Comparison of ENCODE assay signal across 23 mouse cellular contexts in genomic region chr10:125607787-125608617, GRCm38 (mm10).
DNase-seq lines count a peak whose midpoint lies in the region; ATAC-seq lines count a peak whose summit lies in the region.
"Had no signal": no experiment of that assay in that cellular context is flagged by ENCODE, and none has a peak within 500 bp of the region (broad histone marks: within the 10 kb centered on the region; RNA-seq: fewer than 3 reads in every experiment).

No protein-coding gene starts in this region.

- H3K4me3 ChIP-seq in forebrain, embryonic 11.5 days (ENCODE audit: low read depth, low read length) = no peak overlapping the region
- no peak overlapping the region for H3K4me3 ChIP-seq in forebrain, embryonic 14.5 days (ENCODE audit: low read depth, low read length)
- H3K4me3 ChIP-seq in hindbrain, embryonic 15.5 days = no peak overlapping the region
- H3K4me3 ChIP-seq in midbrain, embryonic 16.5 days (ENCODE audit: low read depth, low read length) = no peak overlapping the region
- H3K4me3 ChIP-seq: limb, embryonic 10.5 days; megakaryocyte, embryonic 14.5 days; myocyte had no signal

- no peaks in the 10 kb centered on the region for H3K9me3 ChIP-seq in forebrain, embryonic 11.5 days (ENCODE audit: control insufficient read depth, low read length)
- H3K9me3 ChIP-seq in forebrain, embryonic 14.5 days (replicated peaks; ENCODE audit: control insufficient read depth, low read length) = no peaks in the 10 kb centered on the region
- no peaks in the 10 kb centered on the region for H3K9me3 ChIP-seq in hindbrain, embryonic 15.5 days
- no peaks in the 10 kb centered on the region for H3K9me3 ChIP-seq in midbrain, embryonic 16.5 days (replicated peaks; ENCODE audit: control insufficient read depth, low read length, poor library complexity, severe bottlenecking)
- H3K9me3 ChIP-seq: limb, embryonic 10.5 days had no signal

- no peaks in the 10 kb centered on the region; the same call in 1 of the 2 replicates for H3K4me1 ChIP-seq in forebrain, embryonic 11.5 days (replicated peaks; ENCODE audit: control insufficient read depth, insufficient read depth, low read length)
- H3K4me1 ChIP-seq in forebrain, embryonic 14.5 days (ENCODE audit: control insufficient read depth, insufficient read depth, low read length) = peaks cover 5% of the 10 kb centered on the region; the same call in 1 of the 2 replicates
- no peaks in the 10 kb centered on the region; the same call in 1 of the 2 replicates for H3K4me1 ChIP-seq in hindbrain, embryonic 15.5 days (replicated peaks)
- peaks cover 8% of the 10 kb centered on the region for H3K4me1 ChIP-seq in midbrain, embryonic 16.5 days (ENCODE audit: control insufficient read depth, insufficient read depth, low read length)
- H3K4me1 ChIP-seq: megakaryocyte, embryonic 14.5 days had no signal

- H3K36me3 ChIP-seq in forebrain, embryonic 11.5 days (ENCODE audit: control insufficient read depth, insufficient read depth, low read length) = no peaks in the 10 kb centered on the region
- no peaks in the 10 kb centered on the region for H3K36me3 ChIP-seq in forebrain, embryonic 14.5 days (ENCODE audit: control insufficient read depth, insufficient read depth, low read length)
- H3K36me3 ChIP-seq in hindbrain, embryonic 15.5 days = no peaks in the 10 kb centered on the region
- no peaks in the 10 kb centered on the region for H3K36me3 ChIP-seq in midbrain, embryonic 16.5 days (ENCODE audit: control insufficient read depth, insufficient read depth, low read length)
- H3K36me3 ChIP-seq: limb, embryonic 10.5 days had no signal

- peak; percentile 74 for ATAC-seq in forebrain, embryonic 11.5 days (replicated peaks; ENCODE audit: low FRiP score)
- peak; percentile 88 for ATAC-seq in forebrain, embryonic 14.5 days
- peak; percentile 23; the same call in 1 of the 2 replicates for ATAC-seq in hindbrain, embryonic 15.5 days (ENCODE audit: low FRiP score, low read depth)
- peak; percentile 89 for ATAC-seq in midbrain, embryonic 16.5 days
- ATAC-seq: inflammation-experienced regulatory T-cells, adult 6 months; liver, postnatal 0 days had no signal

- 55% methylated on average over 10 of the region's 10 CpGs for WGBS in forebrain, embryonic 11.5 days
- 19% methylated on average over 10 of the region's 10 CpGs for WGBS in forebrain, embryonic 14.5 days
- 40% methylated on average over 10 of the region's 10 CpGs for WGBS in hindbrain, embryonic 15.5 days
- WGBS in midbrain, embryonic 16.5 days = 30% methylated on average over 10 of the region's 10 CpGs

- no peak for DNase-seq in forebrain, embryonic 11.5 days (ENCODE audit: low spot score)
- DNase-seq in forebrain, embryonic 14.5 days (ENCODE audit: low spot score) = peak; percentile 63
- no peak for DNase-seq in testis, postnatal 10 days (ENCODE audit: low spot score)
- DNase-seq in retina, postnatal 1 day = no peak
- DNase-seq in adrenal gland, adult 18-20 months (ENCODE audit: low spot score in 2 of 2) = no peak
- DNase-seq in layer of hippocampus, postnatal 14 days (ENCODE audit: low spot score in 2 of 2) = no peak
- DNase-seq: adrenal gland, postnatal 10 days; cerebellum, adult 11-12 months; cerebellum, postnatal 25 days; embryo, embryonic 11 days; heart, postnatal 14 days; kidney, adult 8-10 months; kidney, postnatal 25 days; liver, postnatal 0 days; lung, postnatal 14 days; thymus, postnatal 36 days had no signal

- H3K27ac ChIP-seq in forebrain, embryonic 11.5 days (ENCODE audit: low read depth, low read length) = peak overlapping the region; percentile 18; the same call in 1 of the 2 replicates
- no peak overlapping the region for H3K27ac ChIP-seq in forebrain, embryonic 14.5 days (ENCODE audit: low read depth, low read length)
- no peak overlapping the region for H3K27ac ChIP-seq in hindbrain, embryonic 15.5 days (replicated peaks)
- 0 out of 2 replicates have a peak overlapping the region, but pooled peaks have one; percentile 46 for H3K27ac ChIP-seq in midbrain, embryonic 16.5 days (ENCODE audit: low read length)
- H3K27ac ChIP-seq: limb, embryonic 10.5 days had no signal

- no peak overlapping the region for H3K4me2 ChIP-seq in forebrain, embryonic 11.5 days (ENCODE audit: low read depth, low read length, severe bottlenecking)
- no peak overlapping the region for H3K4me2 ChIP-seq in forebrain, embryonic 14.5 days (ENCODE audit: low read length)
- H3K4me2 ChIP-seq in hindbrain, embryonic 15.5 days = no peak overlapping the region
- H3K4me2 ChIP-seq in midbrain, embryonic 16.5 days (ENCODE audit: low read length) = no peak overlapping the region
- H3K4me2 ChIP-seq: heart, embryonic 11.5 days had no signal

- no peaks in the 10 kb centered on the region for H3K27me3 ChIP-seq in forebrain, embryonic 11.5 days (ENCODE audit: control insufficient read depth, insufficient read depth, low read length)
- no peaks in the 10 kb centered on the region for H3K27me3 ChIP-seq in forebrain, embryonic 14.5 days (replicated peaks; ENCODE audit: control insufficient read depth, insufficient read depth, low read length)
- H3K27me3 ChIP-seq in hindbrain, embryonic 15.5 days = no peaks in the 10 kb centered on the region
- no peaks in the 10 kb centered on the region for H3K27me3 ChIP-seq in midbrain, embryonic 16.5 days (ENCODE audit: control insufficient read depth, insufficient read depth, low read depth, low read length)
- H3K27me3 ChIP-seq: megakaryocyte, embryonic 14.5 days had no signal

- no peak overlapping the region for H3K9ac ChIP-seq in forebrain, embryonic 11.5 days (ENCODE audit: low read length)
- H3K9ac ChIP-seq in forebrain, embryonic 14.5 days (ENCODE audit: low read length) = no peak overlapping the region
- H3K9ac ChIP-seq in hindbrain, embryonic 15.5 days = no peak overlapping the region
- no peak overlapping the region for H3K9ac ChIP-seq in midbrain, embryonic 16.5 days (ENCODE audit: low read depth, low read length)
- H3K9ac ChIP-seq: liver, postnatal 0 days had no signal

Comparison
In these comparisons a context has a peak if more than half of its experiments do, and no peak if none do; other contexts are left out.
1. H3K27ac ChIP-seq: peak in forebrain, embryonic 11.5 days (single experiment) and midbrain, embryonic 16.5 days (single experiment); none in forebrain, embryonic 14.5 days (single experiment) and hindbrain, embryonic 15.5 days (single experiment).
2. ATAC-seq: peak in every context shown above with its lines; median percentile 89 in midbrain, embryonic 16.5 days; 88 in forebrain, embryonic 14.5 days; 74 in forebrain, embryonic 11.5 days; 23 in hindbrain, embryonic 15.5 days.